Mouse (Mus musculus) heart, embryonic 16.5 days (tissue): ENCODE data around the gene Hbq1a. TPM values are rescaled to one million over a fixed set of nuclear protein-coding genes. Genes with fewer than 3 reads are reported as not detected.

Source experiments
- ATAC-seq: fragments of 200-750 bp; cut with Nextera tagmentation; replicated peaks from 2 replicates; pipeline ENCODE4 v1.8.0; 2017; ENCODE audit warnings: moderate number of reproducible peaks; ENCODE audit not compliant: insufficient read depth, low FRiP score; ENCODE audit errors: extremely low read depth
- H3K27ac ChIP-seq: fragments of 300-500 bp; sonication (generic); 2 replicates; pipeline ENCODE4 v1.5.1; 2014; ENCODE audit warnings: mild to moderate bottlenecking, low read length, control low read depth, moderate library complexity
- H3K27me3 ChIP-seq: fragments of 300-500 bp; sonication (generic); 2 replicates; pipeline ENCODE4 v1.6.1; 2014; ENCODE audit warnings: low read length, mixed read lengths; ENCODE audit not compliant: control insufficient read depth, insufficient read depth
- H3K36me3 ChIP-seq: fragments of 300-500 bp; sonication (generic); 2 replicates; pipeline ENCODE4 v1.6.1; 2014; ENCODE audit not compliant: control insufficient read depth, insufficient read depth
- H3K4me1 ChIP-seq: fragments of 300-500 bp; sonication (generic); 2 replicates; pipeline ENCODE4 v1.6.1; 2014; ENCODE audit warnings: low read length, mixed read lengths; ENCODE audit not compliant: control insufficient read depth, insufficient read depth
- H3K4me2 ChIP-seq: fragments of 300-500 bp; sonication (generic); 2 replicates; pipeline ENCODE4 v1.6.1; 2014; ENCODE audit warnings: low read depth, mild to moderate bottlenecking, control low read depth, low read length
- H3K4me3 ChIP-seq: fragments of 300-500 bp; sonication (generic); 2 replicates; pipeline ENCODE4 v1.5.1; 2014; ENCODE audit warnings: mild to moderate bottlenecking, control low read depth, low read length
- H3K9ac ChIP-seq: fragments of 300-500 bp; sonication (generic); 2 replicates; pipeline ENCODE4 v1.6.1; 2014; ENCODE audit warnings: low read length, control low read depth
- H3K9me3 ChIP-seq: fragments of 300-500 bp; sonication (generic); replicated peaks from 2 replicates; pipeline ENCODE4 v1.6.1; 2016; ENCODE audit warnings: low read length; ENCODE audit not compliant: control insufficient read depth
- WGBS: fragments of 180-500 bp; shearing (Covaris S2); extraction: QIAGEN DNeasy Blood & Tissue Kit; methylation state at CpG from one replicate; pipeline ENCODE4 v1.1.7; 2014; 5-methylcytosine and 5-hydroxymethylcytosine counted together
- polyA plus RNA-seq: library from polyadenylated mRNA; unstranded; fragments of >200 nt; fragmentation: Nextera tagmentation; extraction: Ambion mirVana; gene quantifications from 2 replicates; pipeline ENCODE4 v1.2.1, GENCODE M21; 2015

The Hbq1a gene
- polyA plus RNA-seq, 1 experiment from 2014 or later = 1.6 TPM

GRCm38 (mm10) chr11:32347607-32348432, 48.0 kb downstream of the Hbq1a start, which contains the start of gene Sh3pxd2b:
Gene Sh3pxd2b, plus strand, starts transcription at chr11:32347820.
- Histone ChIP-seq H3K27me3 (no peaks in the 10 kb centered on the region), H3K4me2 (peak within 1 kb of the TSS; percentile 74), H3K9me3 (no peaks in the 10 kb centered on the region), H3K4me3 (peak within 1 kb of the TSS; percentile 67), H3K27ac (peak within 1 kb of the TSS; percentile 75), H3K4me1 (peaks cover 9% of the 10 kb centered on the region), H3K36me3 (peaks cover 4% of the 10 kb centered on the region; the same call in 1 of the 2 replicates), H3K9ac (peak within 1 kb of the TSS; percentile 89)
- peak; percentile 82 for ATAC-seq
- 1% methylated on average over 73 of the region's 86 CpGs for WGBS

- peaks cover 4% of the 10 kb centered on the region; the same call in 1 of the 2 replicates for H3K36me3 ChIP-seq
- peak overlapping the region; percentile 74 for H3K4me2 ChIP-seq
- H3K4me3 ChIP-seq = peak overlapping the region; percentile 67
- ATAC-seq = no peak
- peak overlapping the region; percentile 89 for H3K9ac ChIP-seq
- H3K27ac ChIP-seq = peak overlapping the region; percentile 75
- 33% methylated on average over 9 of the region's 9 CpGs for WGBS
- H3K27me3 ChIP-seq = no peaks in the 10 kb centered on the region
- H3K9me3 ChIP-seq = no peaks in the 10 kb centered on the region
- peaks cover 12% of the 10 kb centered on the region for H3K4me1 ChIP-seq
Measured at GRCm38 (mm10) chr11:32348433-32349283, 48.8 kb downstream of the Hbq1a start.

- Histone ChIP-seq H3K9me3 (no peaks in the 10 kb centered on the region), H3K4me3 (peak overlapping the region; percentile 67), H3K4me1 (peaks cover 12% of the 10 kb centered on the region), H3K27ac (peak overlapping the region; percentile 15; the same call in 1 of the 2 replicates), H3K9ac (peak overlapping the region; percentile 23; the same call in 1 of the 2 replicates), H3K36me3 (peaks cover 4% of the 10 kb centered on the region; the same call in 1 of the 2 replicates), H3K4me2 (peak overlapping the region; percentile 74), H3K27me3 (no peaks in the 10 kb centered on the region)
- ATAC-seq = no peak
- WGBS = 65% methylated on average over 13 of the region's 13 CpGs
Measured at GRCm38 (mm10) chr11:32349284-32349953, 49.5 kb downstream of the Hbq1a start.

Other genes with a start within 250 kb of the Hbq1a start
- 0.74 and 1.4 TPM in 2 replicates for gene Il9r, start 99.8 kb upstream of the Hbq1a start, polyA plus RNA-seq
- gene Snrnp25, start 94.7 kb upstream of the Hbq1a start, polyA plus RNA-seq = 42.6 and 50.9 TPM in 2 replicates
- gene Rhbdf1, start 77.8 kb upstream of the Hbq1a start, polyA plus RNA-seq = 35.6 and 44.2 TPM in 2 replicates
- gene Mpg, start 73.6 kb upstream of the Hbq1a start, polyA plus RNA-seq = 19.1 and 20.4 TPM in 2 replicates
- gene Nprl3, start 32.4 kb upstream of the Hbq1a start, polyA plus RNA-seq = 30.4 and 33.0 TPM in 2 replicates
- 61.3 and 82.7 TPM in 2 replicates for gene Hba-x, start 23.7 kb upstream of the Hbq1a start, polyA plus RNA-seq
- gene Hba-a1, start 16.6 kb upstream of the Hbq1a start, polyA plus RNA-seq = 15,213 and 16,163 TPM in 2 replicates
- 1.5 and 1.7 TPM in 2 replicates for gene Hbq1b, start 13.1 kb upstream of the Hbq1a start, polyA plus RNA-seq
- gene Hba-a2, start 3.6 kb upstream of the Hbq1a start, polyA plus RNA-seq = 36,578 and 41,568 TPM in 2 replicates
- gene Sh3pxd2b, start 47.8 kb downstream of the Hbq1a start, polyA plus RNA-seq = 10.0 and 10.9 TPM in 2 replicates
- gene Ubtd2, start 155.3 kb downstream of the Hbq1a start, polyA plus RNA-seq = 25.5 and 27.1 TPM in 2 replicates
- gene Efcab9, start 232.0 kb downstream of the Hbq1a start, polyA plus RNA-seq = 0.40 and 0.56 TPM in 2 replicates
- gene Stk10, start 233.2 kb downstream of the Hbq1a start, polyA plus RNA-seq = 4.1 and 5.5 TPM in 2 replicates